Mouse (Mus musculus) ES-E14 (cell line): Measurements from ENCODE around the gene Prr5. TPM values are rescaled to one million over a fixed set of nuclear protein-coding genes. Genes with fewer than 3 reads are reported as not detected.

Experiments
- DNase-seq: peaks from one replicate; pipeline ENCODE4 v3.0.0-alpha.2; 2013; ENCODE audit warnings: low read depth, low spot score
- H3K27ac ChIP-seq: 2 replicates; pipeline ENCODE4 v1.5.1; 2012; ENCODE audit warnings: low read depth, mild to moderate bottlenecking, low read length, moderate library complexity, mixed read lengths; ENCODE audit not compliant: poor library complexity, insufficient read depth, severe bottlenecking
- H3K36me3 ChIP-seq: 2 replicates; pipeline ENCODE4 v1.6.1; 2012; ENCODE audit warnings: mild to moderate bottlenecking, low read length, moderate library complexity, mixed read lengths; ENCODE audit not compliant: control insufficient read depth, poor library complexity, insufficient read depth, severe bottlenecking
- H3K4me1 ChIP-seq, 2 experiments: fragments of 150-350 bp in 1 of 2; sonication (generic) in 1 of 2; 2 replicates each; pipeline ENCODE4 v1.6.1; 2012; ENCODE audit warnings: low read length in 2 of 2, mild to moderate bottlenecking in 1 of 2, mixed read lengths in 1 of 2; ENCODE audit not compliant: control insufficient read depth in 2 of 2, insufficient read depth in 2 of 2, poor library complexity in 1 of 2
- H3K4me3 ChIP-seq, 2 experiments: fragments of 150-350 bp in 1 of 2; sonication (generic) in 1 of 2; 2 replicates each; pipeline ENCODE4 v1.5.1; 2012; ENCODE audit warnings: low read length in 2 of 2, low read depth in 1 of 2, mild to moderate bottlenecking in 1 of 2, mixed read lengths in 1 of 2; ENCODE audit not compliant: insufficient read depth in 1 of 2, poor library complexity in 1 of 2, severe bottlenecking in 1 of 2
- H3K9ac ChIP-seq: 2 replicates; pipeline ENCODE4 v1.6.1; 2012; ENCODE audit warnings: low read depth, mild to moderate bottlenecking, low read length, mixed read lengths; ENCODE audit not compliant: poor library complexity, insufficient read depth, severe bottlenecking
- H3K9me3 ChIP-seq: fragments of 150-350 bp; sonication (generic); 2 replicates; pipeline ENCODE4 v1.6.1; 2012; ENCODE audit warnings: low read depth, mild to moderate bottlenecking, low read length; ENCODE audit not compliant: control insufficient read depth, insufficient read depth
- CHD2 ChIP-seq: IDR thresholded peaks from 2 replicates; pipeline ENCODE4 v1.6.1; 2014; ENCODE audit warnings: mild to moderate bottlenecking, low read depth, low read length, inconsistent platforms
- HCFC1 ChIP-seq: IDR thresholded peaks from 2 replicates; pipeline ENCODE4 v1.6.1; 2012; ENCODE audit warnings: low read length, inconsistent platforms, borderline replicate concordance; ENCODE audit not compliant: insufficient read depth
- MAFK ChIP-seq: IDR thresholded peaks from 2 replicates; pipeline ENCODE4 v1.6.1; 2014; ENCODE audit warnings: mild to moderate bottlenecking, low read depth, low read length, inconsistent platforms; ENCODE audit not compliant: insufficient read depth
- ZC3H11A ChIP-seq: IDR thresholded peaks from 2 replicates; pipeline ENCODE4 v1.6.1; 2012; ENCODE audit warnings: low read depth, mild to moderate bottlenecking, inconsistent platforms, low read length, borderline replicate concordance
- ZNF384 ChIP-seq: IDR thresholded peaks from 2 replicates; pipeline ENCODE4 v1.6.1; 2012; ENCODE audit warnings: low read depth, low read length, inconsistent platforms
- in situ Hi-C, 2 experiments: fragments of 600-800 bp; cut with MboI; formaldehyde crosslinking; loops; one replicate each; pipeline ENCODE4 v1.15.1; 2025; ENCODE audit warnings: low sequenced_read_pairs in 2 of 2, inconsistent platforms in 1 of 2; ENCODE audit not compliant: unreplicated experiment in 2 of 2
- total RNA-seq: library from RNA; depleted of rRNA; stranded (reverse); fragments of 300-350 nt; gene quantifications from 2 replicates; pipeline ENCODE4 v1.2.3, GENCODE M21; 2012

The Prr5 gene
- total RNA-seq, 1 experiment, result 11.6 TPM

GRCm38 (mm10) chr15:84705351-84705901 is 36.0 kb downstream of the Prr5 start:
- no peak overlapping the region for H3K9ac ChIP-seq
- in situ Hi-C loops, result no loop called here
- no peaks in the 10 kb centered on the region for H3K9me3 ChIP-seq
- DNase-seq, result no peak
- peaks cover 0 to 6% of the 10 kb centered on the region in 2 experiments; a peak in 1 of 4 replicates for H3K4me1 ChIP-seq
- no peak overlapping the region for H3K4me3 ChIP-seq
- TF ChIP-seq CHD2 (no peak), HCFC1 (no peak), ZNF384 (no peak), ZC3H11A (no peak), MAFK (no peak)
- peaks cover 16% of the 10 kb centered on the region; the same call in 1 of the 2 replicates for H3K36me3 ChIP-seq
- no peak overlapping the region for H3K27ac ChIP-seq

- no peak overlapping the region for H3K27ac ChIP-seq
- H3K36me3 ChIP-seq, result peaks cover 6% of the 10 kb centered on the region; the same call in 1 of the 2 replicates
- TF ChIP-seq HCFC1 (no peak), ZC3H11A (no peak), ZNF384 (no peak), MAFK (no peak), CHD2 (no peak)
- no peaks in the 10 kb centered on the region for H3K9me3 ChIP-seq
- in situ Hi-C loops, result no loop called here
- no peak for DNase-seq
- no peak overlapping the region for H3K4me3 ChIP-seq
- peaks cover 0 to 9% of the 10 kb centered on the region in 2 experiments; a peak in 1 of 4 replicates for H3K4me1 ChIP-seq
- no peak overlapping the region for H3K9ac ChIP-seq
These were observed 37.7 kb downstream of the Prr5 start for GRCm38 (mm10) chr15:84706983-84707619.

GRCm38 (mm10) chr15:84712566-84713405 is 43.4 kb downstream of the Prr5 start:
- no peak overlapping the region for H3K4me3 ChIP-seq
- no peak overlapping the region for H3K9ac ChIP-seq
- DNase-seq, result no peak
- no peak overlapping the region for H3K27ac ChIP-seq
- peaks cover 9 to 14% of the 10 kb centered on the region in 2 experiments; a peak in 3 of 4 replicates for H3K4me1 ChIP-seq
- no peak for TF ChIP-seq MAFK
- TF ChIP-seq ZNF384, result no peak
- no peak for TF ChIP-seq HCFC1
- no peak for TF ChIP-seq CHD2
- TF ChIP-seq ZC3H11A, result no peak
- H3K9me3 ChIP-seq, result no peaks in the 10 kb centered on the region
- H3K36me3 ChIP-seq, result no peaks in the 10 kb centered on the region
- in situ Hi-C loops, result no loop called here

GRCm38 (mm10) chr15:84714730-84715129 is 45.3 kb downstream of the Prr5 start:
- in situ Hi-C loops, result no loop called here
- Histone ChIP-seq H3K9ac (no peak overlapping the region), H3K4me3 (peak overlapping the region in 1 of 2 experiments; percentile 41; a peak in 2 of 4 replicates)

More at GRCm38 (mm10) chr15:84714730-84715129, 45.3 kb downstream of the Prr5 start:
- Histone ChIP-seq H3K4me1 (peaks cover 12 to 22% of the 10 kb centered on the region in 2 experiments; a peak in 3 of 4 replicates), H3K27ac (peak overlapping the region; percentile 74; the same call in 1 of the 2 replicates), H3K36me3 (no peaks in the 10 kb centered on the region), H3K9me3 (no peaks in the 10 kb centered on the region)
- peak; percentile 63 for DNase-seq
- TF ChIP-seq HCFC1, result 0 out of 2 replicates have a peak, but pooled peaks have one; percentile 36
- no peak for TF ChIP-seq MAFK
